Mouse (Mus musculus) cortical plate, adult 2 months (tissue): ENCODE measurements around the gene Pithd1. TPM values are rescaled to one million over a fixed set of nuclear protein-coding genes. Genes with fewer than 3 reads are reported as not detected.

Experiments
- H3K27ac ChIP-seq: fragments of 200-500 bp; 2 replicates; pipeline ENCODE4 v1.5.1; 2012; ENCODE audit warnings: low read length, control low read depth, inconsistent platforms; ENCODE audit not compliant: insufficient read depth
- H3K4me1 ChIP-seq: fragments of 200-500 bp; 2 replicates; pipeline ENCODE4 v1.6.1; 2011; ENCODE audit warnings: low read length; ENCODE audit not compliant: control insufficient read depth, insufficient read depth
- H3K4me3 ChIP-seq: fragments of 200-500 bp; 2 replicates; pipeline ENCODE4 v1.5.1; 2011; ENCODE audit warnings: mild to moderate bottlenecking, low read length, control low read depth; ENCODE audit not compliant: insufficient read depth
- CTCF ChIP-seq: fragments of 200-500 bp; IDR thresholded peaks from 2 replicates; pipeline ENCODE4 v1.5.1; 2011; ENCODE audit warnings: mild to moderate bottlenecking, control low read depth, low read length; ENCODE audit not compliant: insufficient read depth; ENCODE audit errors: extremely low read depth
- POLR2A ChIP-seq: fragments of 200-500 bp; IDR thresholded peaks from 2 replicates; pipeline ENCODE4 v1.6.1; 2011; ENCODE audit warnings: mild to moderate bottlenecking, low read length, control low read depth; ENCODE audit not compliant: insufficient read depth; ENCODE audit errors: extremely low read depth
- polyA plus RNA-seq: library from polyadenylated mRNA; depleted of rRNA; stranded (reverse); fragments of >200 nt; gene quantifications from 2 replicates; pipeline ENCODE4 v1.2.3, GENCODE M21; 2012; rRNA removed

Gene Pithd1
- polyA plus RNA-seq = 103 and 110 TPM in 2 replicates

GRCm38 (mm10) chr4:135986943-135987710 is at the start of gene Pithd1:
Gene Pithd1 (minus strand): TSS chr4:135987264.
- H3K4me3 ChIP-seq = peak within 1 kb of the TSS; percentile 95
- peaks cover 2% of the 10 kb centered on the region for H3K4me1 ChIP-seq
- TF ChIP-seq CTCF (no peak), POLR2A (peak; percentile 92)
- H3K27ac ChIP-seq = peak within 1 kb of the TSS; percentile 75

GRCm38 (mm10) chr4:136035078-136035477 is 48.0 kb upstream of the Pithd1 start:
- TF ChIP-seq CTCF (no peak), POLR2A (no peak)
- no peak overlapping the region for H3K4me3 ChIP-seq
- no peak overlapping the region for H3K27ac ChIP-seq
- no peaks in the 10 kb centered on the region for H3K4me1 ChIP-seq

GRCm38 (mm10) chr4:136033231-136033630 is 46.2 kb upstream of the Pithd1 start:
- H3K27ac ChIP-seq = no peak overlapping the region
- no peak overlapping the region for H3K4me3 ChIP-seq
- H3K4me1 ChIP-seq = no peaks in the 10 kb centered on the region
- TF ChIP-seq CTCF = no peak

- no peak overlapping the region for H3K27ac ChIP-seq
- no peak overlapping the region for H3K4me3 ChIP-seq
- no peaks in the 10 kb centered on the region for H3K4me1 ChIP-seq
- TF ChIP-seq POLR2A (no peak), CTCF (no peak)
Measured at GRCm38 (mm10) chr4:136030968-136031909, 44.2 kb upstream of the Pithd1 start.

GRCm38 (mm10) chr4:136028689-136029088 is 41.6 kb upstream of the Pithd1 start:
- TF ChIP-seq CTCF = no peak
- no peak overlapping the region for H3K4me3 ChIP-seq
- H3K27ac ChIP-seq = no peak overlapping the region
- no peaks in the 10 kb centered on the region for H3K4me1 ChIP-seq

GRCm38 (mm10) chr4:136028132-136028564 is 41.1 kb upstream of the Pithd1 start:
- Histone ChIP-seq H3K4me3 (no peak overlapping the region), H3K27ac (no peak overlapping the region), H3K4me1 (no peaks in the 10 kb centered on the region)
- no peak for TF ChIP-seq POLR2A

- H3K4me3 ChIP-seq = no peak overlapping the region
- no peak overlapping the region for H3K27ac ChIP-seq
- H3K4me1 ChIP-seq = no peaks in the 10 kb centered on the region
- TF ChIP-seq CTCF (no peak), POLR2A (no peak)
Measured at GRCm38 (mm10) chr4:136027416-136028131, 40.5 kb upstream of the Pithd1 start.

GRCm38 (mm10) chr4:136025350-136025749 is 38.3 kb upstream of the Pithd1 start:
- H3K4me1 ChIP-seq = no peaks in the 10 kb centered on the region
- no peak for TF ChIP-seq CTCF
- TF ChIP-seq POLR2A = no peak
- H3K4me3 ChIP-seq = no peak overlapping the region
- no peak overlapping the region for H3K27ac ChIP-seq

GRCm38 (mm10) chr4:136022924-136023323 is 35.9 kb upstream of the Pithd1 start:
- H3K4me3 ChIP-seq = no peak overlapping the region
- TF ChIP-seq POLR2A (no peak), CTCF (no peak)

More at GRCm38 (mm10) chr4:136022924-136023323, 35.9 kb upstream of the Pithd1 start:
- H3K4me1 ChIP-seq = no peaks in the 10 kb centered on the region
- H3K27ac ChIP-seq = no peak overlapping the region
